Mouse (Mus musculus) neural tube, embryonic 15.5 days (tissue): ENCODE measurements around the gene Dcdc2a. TPM values are rescaled to one million over a fixed set of nuclear protein-coding genes. Genes with fewer than 3 reads are reported as not detected.

ENCODE experiments used
- ATAC-seq: fragments of 200-750 bp; cut with Nextera tagmentation; 2 replicates; pipeline ENCODE4 v1.8.0; 2017; ENCODE audit warnings: mild to moderate bottlenecking, moderate TSS enrichment, moderate library complexity; ENCODE audit not compliant: low FRiP score
- H3K27ac ChIP-seq: fragments of 300-500 bp; sonication (generic); replicated peaks from 2 replicates; pipeline ENCODE4 v1.5.1; 2015; ENCODE audit warnings: mild to moderate bottlenecking, inconsistent platforms
- H3K27me3 ChIP-seq: fragments of 300-500 bp; sonication (generic); replicated peaks from 2 replicates; pipeline ENCODE4 v1.6.1; 2015; ENCODE audit warnings: inconsistent platforms
- H3K36me3 ChIP-seq: fragments of 300-500 bp; sonication (generic); 2 replicates; pipeline ENCODE4 v1.6.1; 2015; ENCODE audit warnings: inconsistent platforms
- H3K4me1 ChIP-seq: fragments of 300-500 bp; sonication (generic); 2 replicates; pipeline ENCODE4 v1.6.1; 2015; ENCODE audit warnings: inconsistent platforms
- H3K4me2 ChIP-seq: fragments of 300-500 bp; sonication (generic); 2 replicates; pipeline ENCODE4 v1.6.1; 2015; ENCODE audit warnings: inconsistent platforms, mild to moderate bottlenecking, moderate library complexity
- H3K4me3 ChIP-seq: fragments of 300-500 bp; sonication (generic); replicated peaks from 2 replicates; pipeline ENCODE4 v1.5.1; 2015; ENCODE audit warnings: mild to moderate bottlenecking, inconsistent platforms
- H3K9ac ChIP-seq: fragments of 300-500 bp; sonication (generic); replicated peaks from 2 replicates; pipeline ENCODE4 v1.6.1; 2015; ENCODE audit warnings: mild to moderate bottlenecking, inconsistent platforms
- H3K9me3 ChIP-seq: fragments of 300-500 bp; sonication (generic); replicated peaks from 2 replicates; pipeline ENCODE4 v1.6.1; 2016; ENCODE audit warnings: inconsistent platforms
- WGBS: fragments of 180-500 bp; shearing (Covaris S2); methylation state at CpG from one replicate; pipeline ENCODE4 v1.1.7; 2015; ENCODE audit warnings: mixed read lengths; 5-methylcytosine and 5-hydroxymethylcytosine counted together
- polyA plus RNA-seq: library from polyadenylated mRNA; unstranded; fragments of >200 nt; fragmentation: Nextera tagmentation; extraction: Ambion mirVana; gene quantifications from 2 replicates; pipeline ENCODE4 v1.2.1, GENCODE M21; 2015

Dcdc2a gene
- polyA plus RNA-seq, 1 experiment from 2014 or later = 2.3 TPM

DNA sequence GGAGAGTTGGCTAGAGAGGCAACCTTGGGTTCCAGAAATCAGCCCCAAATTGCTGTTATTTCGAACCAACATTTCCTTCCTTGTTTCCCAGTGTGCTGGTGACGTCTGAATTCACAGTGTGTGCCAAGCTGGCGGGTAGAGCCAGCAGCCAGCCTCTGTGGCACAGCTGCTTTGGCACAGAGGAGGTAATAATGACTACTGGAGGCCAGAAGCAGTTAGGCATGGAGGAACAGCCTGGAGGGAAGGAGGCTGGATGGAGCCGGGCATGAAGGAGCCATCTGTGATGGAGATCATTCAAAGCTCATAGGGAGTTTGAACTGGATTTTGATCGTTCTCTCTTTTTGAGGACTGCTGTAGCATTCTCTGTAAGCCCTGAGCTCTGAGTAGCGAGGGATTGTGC, 201.8 kb downstream of the Dcdc2a start:
- Histone ChIP-seq H3K36me3 (no peaks in the 10 kb centered on the region), H3K9ac (no peak overlapping the region), H3K9me3 (no peaks in the 10 kb centered on the region), H3K27ac (no peak overlapping the region; the same call in 1 of the 2 replicates), H3K4me2 (no peak overlapping the region), H3K27me3 (no peaks in the 10 kb centered on the region), H3K4me1 (no peaks in the 10 kb centered on the region), H3K4me3 (no peak overlapping the region)
- peak; percentile 78; the same call in 1 of the 2 replicates for ATAC-seq
- WGBS = 67% methylated on average over 6 of the region's 6 CpGs

Other genes starting within 250 kb of the Dcdc2a start
- 56.1 and 63.4 TPM in 2 replicates for gene Acot13, start 224.5 kb upstream of the Dcdc2a start, polyA plus RNA-seq
- gene Tdp2, start 224.3 kb upstream of the Dcdc2a start, polyA plus RNA-seq = 30.7 and 35.8 TPM in 2 replicates
- 6.4 and 7.7 TPM in 2 replicates for gene D130043K22Rik, start 210.9 kb upstream of the Dcdc2a start, polyA plus RNA-seq
- gene Aldh5a1, start 118.3 kb upstream of the Dcdc2a start, polyA plus RNA-seq = 13.8 and 16.3 TPM in 2 replicates
- gene Gpld1, start 112.9 kb upstream of the Dcdc2a start, polyA plus RNA-seq = 2.2 and 3.1 TPM in 2 replicates
- 14.9 and 15.8 TPM in 2 replicates for gene Mrs2, start 35.6 kb upstream of the Dcdc2a start, polyA plus RNA-seq
- gene Nrsn1, start 214.5 kb downstream of the Dcdc2a start, polyA plus RNA-seq = 57.4 and 68.9 TPM in 2 replicates